ENCODE assay signal across 18 mouse cellular contexts in the genomic region with DNA sequence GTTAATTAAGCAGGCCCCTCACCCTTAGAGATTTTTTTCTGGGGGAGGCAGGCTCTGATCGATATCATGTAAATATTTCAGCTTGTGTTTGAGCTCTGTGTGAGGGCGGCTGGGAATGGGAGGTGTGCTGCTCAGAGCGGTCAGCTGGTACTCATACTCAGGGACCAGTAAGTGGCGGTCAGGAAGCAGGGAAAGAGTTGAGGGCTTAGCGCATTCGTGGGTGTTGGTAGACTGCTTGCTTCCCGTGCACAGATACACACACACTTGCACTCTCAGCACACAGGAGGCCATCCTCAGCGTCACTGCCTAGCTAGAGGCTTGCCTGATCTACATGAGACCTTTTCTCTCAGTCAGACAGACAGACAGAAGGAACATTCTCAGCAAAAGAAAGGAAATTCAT.
DNase-seq lines count a peak whose midpoint lies in the region; ATAC-seq and TF ChIP-seq lines count a peak whose summit lies in the region.
"Had no signal": no experiment of that assay in that cellular context is flagged by ENCODE, and none has a peak within 500 bp of the region (broad histone marks: within the 10 kb centered on the region; RNA-seq: fewer than 3 reads in every experiment).

No protein-coding gene starts in this region.

- peak overlapping the region; percentile 39 for H3K9ac ChIP-seq in heart, adult 2 months (ENCODE audit: low read depth, low read length)
- H3K9ac ChIP-seq in heart, embryonic 12.5 days: no peak overlapping the region
- H3K9ac ChIP-seq in intestine, embryonic 14.5 days (ENCODE audit: low read length): no peak overlapping the region
- H3K9ac ChIP-seq in intestine, embryonic 15.5 days: no peak overlapping the region
- H3K9ac ChIP-seq: embryonic facial prominence, embryonic 13.5 days; embryonic facial prominence, embryonic 15.5 days; forebrain, embryonic 12.5 days had no signal

- WGBS in heart, adult 2 months: 65% methylated on average over 8 of the region's 8 CpGs
- WGBS in heart, embryonic 12.5 days: 86% methylated on average over 8 of the region's 8 CpGs
- 83% methylated on average over 8 of the region's 8 CpGs for WGBS in intestine, embryonic 14.5 days
- 80% methylated on average over 8 of the region's 8 CpGs for WGBS in intestine, embryonic 15.5 days

- no peak for TF ChIP-seq CTCF in gastrocnemius, adult 2 months (IDR thresholded peaks at IDR 0.05)
- TF ChIP-seq CTCF in heart, adult 2 months (IDR thresholded peaks at IDR 0.05): no peak

- no peak for ATAC-seq in heart, embryonic 12.5 days (ENCODE audit: insufficient number of reproducible peaks, low FRiP score)
- no peak for ATAC-seq in intestine, embryonic 14.5 days (replicated peaks; ENCODE audit: low FRiP score, low TSS enrichment, low read depth)
- no peak for ATAC-seq in intestine, embryonic 15.5 days
- ATAC-seq: forebrain, embryonic 14.5 days; forebrain, embryonic 16.5 days had no signal

- 0 out of 2 replicates have a peak overlapping the region, but pooled peaks have one; percentile 15 for H3K4me3 ChIP-seq in gastrocnemius, adult 2 months
- H3K4me3 ChIP-seq in heart, adult 2 months: no peak overlapping the region
- no peak overlapping the region for H3K4me3 ChIP-seq in heart, embryonic 12.5 days
- H3K4me3 ChIP-seq in intestine, embryonic 14.5 days (ENCODE audit: low read depth, low read length): no peak overlapping the region
- H3K4me3 ChIP-seq in intestine, embryonic 15.5 days (replicated peaks): no peak overlapping the region
- H3K4me3 ChIP-seq: embryonic facial prominence, embryonic 13.5 days; embryonic facial prominence, embryonic 15.5 days; erythroblast, embryonic 14.5 days; forebrain, embryonic 12.5 days had no signal

- H3K27me3 ChIP-seq in heart, adult 2 months (ENCODE audit: control insufficient read depth, insufficient read depth, low read length): no peaks in the 10 kb centered on the region
- H3K27me3 ChIP-seq in heart, embryonic 12.5 days (replicated peaks): no peaks in the 10 kb centered on the region
- H3K27me3 ChIP-seq in intestine, embryonic 14.5 days (replicated peaks; ENCODE audit: control insufficient read depth, insufficient read depth, low read length): no peaks in the 10 kb centered on the region
- H3K27me3 ChIP-seq in intestine, embryonic 15.5 days (replicated peaks): no peaks in the 10 kb centered on the region
- H3K27me3 ChIP-seq: embryonic facial prominence, embryonic 13.5 days; embryonic facial prominence, embryonic 15.5 days; forebrain, embryonic 12.5 days had no signal

- no peak for TF ChIP-seq POLR2A in heart, adult 2 months (IDR thresholded peaks at IDR 0.05; ENCODE audit: insufficient read depth, low read depth, low read length)

- H3K36me3 ChIP-seq in heart, adult 2 months (ENCODE audit: control insufficient read depth, insufficient read depth, low read length): peaks cover 26% of the 10 kb centered on the region
- H3K36me3 ChIP-seq in heart, embryonic 12.5 days: peaks cover 52% of the 10 kb centered on the region
- H3K36me3 ChIP-seq in intestine, embryonic 14.5 days (ENCODE audit: control insufficient read depth, insufficient read depth, low read length): peaks cover 61% of the 10 kb centered on the region
- peaks cover 10% of the 10 kb centered on the region; the same call in 1 of the 2 replicates for H3K36me3 ChIP-seq in intestine, embryonic 15.5 days

- peaks cover 4% of the 10 kb centered on the region; the same call in 1 of the 2 replicates for H3K79me2 ChIP-seq in heart, adult 2 months (replicated peaks; ENCODE audit: control insufficient read depth, insufficient read depth, low read length)

- H3K4me2 ChIP-seq in heart, embryonic 12.5 days: no peak overlapping the region
- H3K4me2 ChIP-seq in intestine, embryonic 14.5 days (ENCODE audit: low read length): no peak overlapping the region
- no peak overlapping the region for H3K4me2 ChIP-seq in intestine, embryonic 15.5 days (replicated peaks)
- H3K4me2 ChIP-seq: embryonic facial prominence, embryonic 13.5 days; embryonic facial prominence, embryonic 15.5 days; forebrain, embryonic 12.5 days had no signal

- H3K27ac ChIP-seq in gastrocnemius, adult 2 months: peak overlapping the region; percentile 70
- peak overlapping the region; percentile 81 for H3K27ac ChIP-seq in heart, adult 2 months
- no peak overlapping the region for H3K27ac ChIP-seq in heart, embryonic 12.5 days (ENCODE audit: poor library complexity, severe bottlenecking)
- no peak overlapping the region for H3K27ac ChIP-seq in intestine, embryonic 14.5 days (ENCODE audit: low read depth)
- H3K27ac ChIP-seq in intestine, embryonic 15.5 days: no peak overlapping the region
- H3K27ac ChIP-seq: embryonic facial prominence, embryonic 13.5 days; embryonic facial prominence, embryonic 15.5 days; forebrain, embryonic 12.5 days had no signal

- no peak for DNase-seq in gastrocnemius, adult 2 months
- DNase-seq in gastrocnemius, postnatal 10 days: no peak
- DNase-seq in heart, adult 2 months: no peak
- DNase-seq in intestine, embryonic 14.5 days (ENCODE audit: low spot score): peak; percentile 18
- peak; percentile 24 for DNase-seq in testis, postnatal 10 days (ENCODE audit: low spot score)
- no peak for DNase-seq in testis, postnatal 14 days (ENCODE audit: low spot score)
- DNase-seq: adrenal gland, adult 2 months; adrenal gland, postnatal 10 days; adrenal gland, postnatal 25 days; embryo, embryonic 11 days had no signal

- intact Hi-C loops in gastrocnemius, adult 2 months (cut with DNase I): no loop called here
- intact Hi-C loops in heart, adult 2 months (cut with DNase I): no loop called here

- H3K4me1 ChIP-seq in heart, adult 2 months (ENCODE audit: control insufficient read depth, insufficient read depth, low read length): peaks cover 6% of the 10 kb centered on the region
- no peaks in the 10 kb centered on the region for H3K4me1 ChIP-seq in heart, embryonic 12.5 days (replicated peaks)
- H3K4me1 ChIP-seq in intestine, embryonic 14.5 days (replicated peaks; ENCODE audit: control insufficient read depth, insufficient read depth, low read length): no peaks in the 10 kb centered on the region
- no peaks in the 10 kb centered on the region for H3K4me1 ChIP-seq in intestine, embryonic 15.5 days (replicated peaks)
- H3K4me1 ChIP-seq: embryonic facial prominence, embryonic 13.5 days; embryonic facial prominence, embryonic 15.5 days; forebrain, embryonic 12.5 days had no signal

- no peaks in the 10 kb centered on the region for H3K9me3 ChIP-seq in heart, embryonic 12.5 days (replicated peaks)
- H3K9me3 ChIP-seq in intestine, embryonic 14.5 days (ENCODE audit: control insufficient read depth, low read length): no peaks in the 10 kb centered on the region
- no peaks in the 10 kb centered on the region for H3K9me3 ChIP-seq in intestine, embryonic 15.5 days
- H3K9me3 ChIP-seq: embryonic facial prominence, embryonic 13.5 days; embryonic facial prominence, embryonic 15.5 days; forebrain, embryonic 12.5 days had no signal

- no peak for TF ChIP-seq EP300 in heart, adult 2 months (IDR thresholded peaks at IDR 0.05; ENCODE audit: insufficient read depth, low read depth, low read length)

Comparison
In these comparisons a context has a peak if more than half of its experiments do, and no peak if none do; other contexts are left out.
1. DNase-seq: peak in intestine, embryonic 14.5 days (single experiment) and testis, postnatal 10 days (single experiment); none in gastrocnemius, adult 2 months (single experiment), gastrocnemius, postnatal 10 days (single experiment), heart, adult 2 months (0 of 2) and testis, postnatal 14 days (single experiment).
2. H3K27ac ChIP-seq: peak in gastrocnemius, adult 2 months (single experiment) and heart, adult 2 months (single experiment); none in heart, embryonic 12.5 days (single experiment), intestine, embryonic 14.5 days (single experiment) and intestine, embryonic 15.5 days (single experiment).